Mouse (Mus musculus) thymus, adult 18-20 months (tissue): Measurements from ENCODE around the gene Cmc1.
A peak's percentile ranks its signal among the peaks of the same experiment; 100 is the strongest.

Experiments
- DNase-seq, 2 experiments: peaks; one replicate each; pipeline ENCODE4 v3.0.0; 2022; ENCODE audit warnings: mixed read lengths in 2 of 2

Cmc1 gene

DNA sequence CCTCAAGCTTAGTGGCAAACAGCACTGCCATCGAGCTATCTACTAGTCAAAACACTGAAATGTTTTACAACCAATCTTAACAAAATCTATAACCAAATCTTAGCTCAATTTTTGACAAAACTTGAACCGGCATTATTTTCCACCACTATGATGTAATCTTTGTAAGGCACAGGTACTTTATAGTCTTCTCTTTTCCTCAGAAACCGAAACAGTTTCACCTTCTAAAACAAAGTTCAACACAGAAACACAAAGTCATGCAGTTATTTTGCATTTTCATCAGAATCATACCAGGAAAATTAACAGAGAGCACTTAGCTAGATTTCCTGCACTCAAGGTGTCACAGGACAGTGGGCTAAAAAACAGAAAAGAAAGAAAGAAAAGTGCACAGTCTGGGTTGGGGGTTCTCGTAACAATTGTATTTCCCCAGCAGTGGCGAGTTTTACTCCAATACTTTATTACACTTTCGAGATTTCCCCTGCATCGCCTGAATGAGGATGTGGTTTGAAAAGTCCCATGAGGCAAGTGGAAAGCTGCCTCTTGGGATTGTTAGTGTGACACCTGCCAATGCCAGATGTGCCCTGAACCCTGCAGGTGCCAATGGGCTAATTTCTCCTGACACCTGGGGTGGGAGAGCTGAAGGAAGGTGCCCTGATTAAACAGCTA, 40.1 kb downstream of the Cmc1 start:
- peak; percentile 1 to 7 for DNase-seq

DNA sequence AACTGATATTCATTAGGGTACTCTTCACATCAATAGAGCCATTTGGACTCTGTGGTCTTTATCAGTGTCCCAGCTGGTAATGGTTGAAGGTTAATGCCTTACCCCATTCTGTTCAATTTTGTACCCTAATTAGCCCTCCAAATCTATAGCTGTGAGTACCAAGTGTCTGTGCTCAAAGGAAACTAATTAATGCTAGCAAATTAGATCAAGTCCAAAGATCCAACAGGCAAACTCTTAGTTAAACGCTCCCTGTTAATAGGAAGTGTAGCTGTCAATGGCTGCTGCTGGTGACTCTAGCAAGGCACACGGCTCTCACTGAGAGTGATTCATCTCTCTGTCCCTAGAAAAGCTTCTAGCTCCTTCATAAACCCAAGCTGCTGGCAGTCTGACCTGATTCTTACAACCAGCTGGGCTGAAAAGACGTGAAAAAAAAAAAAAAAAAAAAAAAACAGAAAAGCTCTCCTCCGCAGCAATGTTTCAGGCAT, 41.4 kb downstream of the Cmc1 start:
- DNase-seq, result no peak

DNA sequence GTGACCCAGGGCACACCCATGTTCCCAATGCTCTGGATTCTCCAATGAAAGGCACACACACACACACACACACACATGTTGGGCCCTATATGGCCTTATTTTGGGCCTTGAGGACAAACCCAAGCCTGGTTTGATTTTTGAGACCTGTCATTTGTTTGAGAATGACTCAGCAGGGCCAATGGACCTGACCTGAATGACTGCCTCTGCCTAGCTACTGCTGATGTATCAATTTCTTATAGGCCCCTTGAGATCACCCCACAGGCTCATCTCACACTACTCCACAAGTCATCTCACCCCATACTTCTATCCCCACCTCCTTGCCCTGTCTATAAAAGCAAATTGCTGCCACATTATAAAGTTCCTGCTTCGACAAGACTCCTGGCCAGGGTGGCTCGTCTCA, 48.2 kb downstream of the Cmc1 start:
- DNase-seq, result no peak

DNA sequence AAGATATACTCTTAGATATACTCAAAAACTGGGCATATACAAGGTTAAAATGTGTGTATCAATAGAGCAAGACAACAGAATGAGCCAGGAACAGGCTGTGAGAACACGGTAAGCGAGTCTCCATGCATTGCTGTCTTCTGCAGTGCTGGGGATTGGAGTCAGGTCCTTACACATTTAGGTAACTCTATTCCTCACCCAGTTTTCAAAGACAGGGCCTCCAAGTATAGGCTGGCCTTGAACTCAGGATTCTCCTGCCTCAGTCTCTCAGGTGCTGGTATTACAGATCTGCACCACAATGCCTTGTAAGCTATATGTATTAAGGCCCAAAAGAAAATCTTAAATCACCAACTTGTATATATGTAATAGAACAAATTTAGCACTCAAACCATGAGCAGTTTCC, 49.5 kb downstream of the Cmc1 start:
- no peak for DNase-seq

DNA sequence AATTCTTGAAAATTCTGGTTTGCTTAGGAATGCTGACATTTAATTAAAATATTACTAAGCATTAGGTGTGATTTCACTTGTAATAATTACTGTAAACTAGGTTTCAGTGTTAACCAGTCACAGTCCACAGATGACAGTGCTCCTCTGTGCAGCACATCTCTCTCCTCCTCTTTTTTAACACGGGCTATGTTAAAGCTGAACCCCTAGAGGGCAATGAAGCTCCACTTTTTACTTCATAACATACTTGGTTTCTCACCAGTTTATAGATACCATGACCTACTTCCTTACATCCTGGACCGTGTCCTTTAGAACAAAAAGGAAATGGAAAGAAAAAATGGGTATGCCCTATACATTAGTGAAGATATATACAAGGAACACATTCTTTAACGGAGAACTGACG, 50.6 kb downstream of the Cmc1 start:
- DNase-seq, result no peak

DNA sequence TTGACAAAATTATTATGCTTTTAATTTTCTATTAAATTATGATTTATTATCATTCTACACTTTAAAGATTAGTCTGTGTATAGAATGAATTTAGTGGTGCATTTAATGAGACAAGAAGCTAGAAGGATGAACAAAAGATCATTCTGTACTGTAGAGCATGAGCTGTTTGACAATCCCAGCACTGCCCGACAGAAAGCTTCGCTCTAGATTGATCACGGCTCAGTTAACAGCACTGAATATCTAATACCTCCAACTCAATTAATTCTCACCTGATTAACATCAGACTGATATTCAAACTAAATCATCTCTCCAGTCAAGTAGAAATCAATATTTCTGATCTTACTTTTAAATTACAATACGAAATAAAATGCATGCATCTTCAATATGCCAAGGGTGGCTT, 66.1 kb downstream of the Cmc1 start:
- DNase-seq, result no peak

DNA sequence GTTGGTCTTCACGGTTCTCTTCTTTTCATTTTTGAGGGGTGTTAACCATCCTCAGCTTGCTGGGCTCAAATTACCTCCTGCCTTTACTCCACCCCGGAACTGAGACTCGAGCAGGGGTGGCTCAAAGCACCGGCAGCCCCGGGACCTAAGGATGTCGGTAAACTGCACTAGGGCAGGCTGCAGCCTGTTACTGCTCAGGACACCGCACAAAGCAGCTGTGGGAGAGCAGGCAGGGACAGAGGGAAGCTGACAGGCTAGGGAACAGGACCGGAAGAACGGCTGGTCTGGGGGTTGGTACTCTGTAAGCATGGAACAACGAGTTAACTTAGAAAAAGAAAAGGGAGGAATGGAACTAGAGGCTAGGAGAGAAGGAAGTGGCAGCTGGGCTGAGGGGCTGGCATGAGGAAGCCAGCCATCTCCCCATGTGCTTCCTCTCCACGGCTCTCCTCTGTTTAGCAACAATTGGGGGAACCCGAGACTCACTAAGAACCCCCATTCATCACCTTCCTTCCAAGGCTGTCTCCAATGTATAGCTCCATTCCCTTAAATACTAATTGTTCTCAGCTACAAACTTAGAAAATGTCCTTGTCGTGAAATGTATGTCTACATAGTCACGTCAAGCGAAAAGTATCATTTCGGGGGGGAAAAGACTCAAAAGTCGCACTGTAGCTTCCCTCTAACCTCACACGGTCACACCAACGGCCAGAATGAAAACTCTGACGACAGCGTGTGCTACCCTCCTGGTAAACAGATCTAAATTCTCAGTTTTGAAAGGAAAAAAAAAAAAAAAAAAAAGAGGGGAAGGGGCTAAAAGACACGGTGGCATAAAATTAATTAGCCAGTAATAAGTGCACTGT, 67.2 kb downstream of the Cmc1 start:
- DNase-seq, result peak in 1 of 2 experiments; percentile 5

DNA sequence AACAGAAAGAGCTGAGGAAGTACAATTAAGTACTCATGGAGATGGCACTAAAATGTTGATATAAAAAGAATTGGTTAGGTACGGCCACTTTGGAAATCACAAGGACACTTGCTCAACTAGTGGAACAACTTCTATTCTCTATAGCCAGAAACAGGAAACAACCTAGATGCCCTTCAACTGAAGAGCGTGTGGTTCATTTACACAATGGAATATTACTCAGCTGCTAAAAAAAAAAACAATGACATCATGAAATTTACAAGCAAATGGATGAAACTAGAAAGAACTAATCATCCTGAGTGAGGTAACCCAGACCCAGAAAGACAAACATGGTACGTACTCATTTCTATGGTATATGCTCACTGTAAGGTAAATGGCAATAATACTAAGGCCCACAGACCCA, 76.6 kb downstream of the Cmc1 start:
- no peak for DNase-seq

DNA sequence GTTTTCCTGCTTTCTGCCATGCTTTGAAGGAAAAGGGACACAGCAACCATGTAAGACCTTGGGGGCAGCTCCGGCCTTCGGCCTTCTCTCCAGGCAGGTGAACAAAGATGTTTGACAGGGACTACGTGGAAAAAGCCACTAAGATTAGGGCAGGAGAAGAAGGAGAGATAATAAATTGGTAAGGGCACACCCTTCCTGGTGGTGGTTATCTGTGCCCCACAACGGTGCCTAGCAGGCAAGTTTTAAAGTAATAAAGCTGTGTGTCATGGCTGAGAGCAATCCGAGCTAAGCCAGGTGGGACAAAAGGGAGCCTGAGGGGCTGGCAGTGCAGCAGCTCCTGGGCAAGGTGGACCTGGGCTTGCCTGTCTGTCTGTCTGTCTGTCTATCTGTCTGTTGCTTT, 77.9 kb downstream of the Cmc1 start:
- no peak for DNase-seq

DNA sequence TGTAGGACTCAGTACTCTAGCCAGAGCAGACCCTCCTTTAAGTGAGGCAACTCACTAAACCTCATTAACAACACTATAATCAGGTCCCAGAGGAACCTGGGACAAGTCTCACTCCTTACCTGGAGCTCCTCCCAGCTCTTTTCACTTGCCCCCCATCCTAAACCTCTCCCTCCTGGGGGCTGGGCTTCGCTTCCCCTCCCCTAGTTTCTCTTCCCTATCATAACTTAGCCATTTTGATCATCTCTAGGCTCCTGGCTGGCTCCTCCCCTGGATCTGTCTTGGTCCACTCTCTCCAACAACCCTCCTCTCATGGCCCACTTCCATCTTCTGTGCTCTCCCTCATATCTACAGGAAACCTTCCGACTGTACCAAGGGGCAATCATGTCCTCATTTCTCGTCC, 78.6 kb downstream of the Cmc1 start:
- no peak for DNase-seq

DNA sequence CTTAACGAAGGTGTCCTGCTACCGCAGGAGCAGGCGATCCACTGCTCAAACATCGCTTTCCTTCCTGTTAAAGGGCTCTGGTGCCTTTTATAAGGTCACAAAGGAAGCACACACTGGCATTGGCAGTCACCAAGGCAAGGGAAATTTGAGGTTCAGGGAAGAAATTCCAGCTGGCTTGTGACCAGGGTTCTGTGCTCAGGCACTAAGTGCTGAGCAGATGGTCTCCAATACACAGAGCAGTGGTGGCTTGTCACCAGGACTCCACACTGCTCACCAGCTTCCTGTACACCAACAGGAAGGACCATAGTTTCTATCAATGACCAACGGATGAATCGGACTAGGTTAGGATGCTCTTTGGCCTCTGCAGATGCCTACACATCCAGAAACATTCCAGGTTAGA, 79.5 kb downstream of the Cmc1 start:
- no peak for DNase-seq

DNA sequence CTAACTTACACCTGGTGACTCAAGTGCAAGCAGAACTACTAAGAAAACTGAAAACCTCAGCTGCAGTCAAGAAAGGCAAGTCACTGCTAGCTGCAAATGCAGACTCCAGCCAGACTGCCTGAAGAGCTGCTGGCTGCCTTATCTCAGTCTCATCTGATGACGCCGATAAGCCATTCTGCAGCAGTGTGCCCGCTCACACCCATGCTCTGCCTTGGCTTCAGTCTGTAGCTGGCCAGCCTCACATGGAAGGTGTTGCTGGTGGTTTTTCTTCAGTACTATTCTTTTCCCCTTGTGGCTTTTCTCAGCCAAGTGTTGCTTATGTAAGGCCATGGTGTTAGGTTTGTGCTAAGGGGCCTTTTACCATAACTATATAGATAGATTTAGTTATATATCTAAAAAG, 90.9 kb downstream of the Cmc1 start:
- no peak for DNase-seq

DNA sequence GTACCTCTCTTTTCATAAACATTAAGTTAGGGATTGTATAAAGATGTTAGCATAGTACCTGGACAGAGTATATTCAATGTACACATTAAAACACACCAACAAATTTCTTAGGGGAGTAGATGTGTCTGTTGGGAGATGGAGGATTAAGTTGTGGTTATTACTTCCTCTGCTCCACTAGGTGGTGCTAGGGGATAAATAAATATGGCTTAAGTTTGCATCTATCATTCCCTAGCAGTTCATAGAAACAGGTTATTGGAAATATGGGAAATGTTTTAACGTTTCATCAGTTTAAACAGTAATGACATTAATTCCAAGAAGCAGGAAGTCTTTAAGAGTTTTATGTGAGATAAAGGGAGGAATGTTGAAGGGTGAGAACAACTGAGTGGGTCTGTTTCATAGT, 96.7 kb downstream of the Cmc1 start:
- no peak for DNase-seq

DNA sequence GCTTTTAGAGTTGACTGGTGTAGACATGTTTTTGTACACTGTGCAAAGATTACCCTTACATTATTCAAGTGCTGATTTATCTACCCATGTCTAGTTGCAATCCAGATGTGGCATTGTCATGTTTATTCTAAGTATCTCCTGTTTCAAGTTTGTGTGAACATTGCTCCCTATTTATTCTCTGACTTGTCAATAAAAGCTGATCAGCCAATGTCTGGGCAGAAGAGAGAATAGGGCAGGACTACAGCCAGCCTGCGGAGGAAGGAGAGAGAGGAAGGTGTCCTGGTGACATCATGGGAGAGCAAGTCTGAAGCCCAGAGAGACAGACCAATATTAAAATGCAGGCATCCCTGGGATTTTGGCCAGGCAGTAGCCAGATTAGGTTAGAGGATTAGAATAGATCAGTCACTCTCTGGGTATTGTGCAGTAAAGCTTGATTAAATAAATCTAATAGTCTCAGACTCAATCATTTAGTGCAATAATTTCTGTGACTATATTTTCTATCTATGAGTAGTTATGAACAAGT, 104.9 kb downstream of the Cmc1 start:
- DNase-seq, result no peak

DNA sequence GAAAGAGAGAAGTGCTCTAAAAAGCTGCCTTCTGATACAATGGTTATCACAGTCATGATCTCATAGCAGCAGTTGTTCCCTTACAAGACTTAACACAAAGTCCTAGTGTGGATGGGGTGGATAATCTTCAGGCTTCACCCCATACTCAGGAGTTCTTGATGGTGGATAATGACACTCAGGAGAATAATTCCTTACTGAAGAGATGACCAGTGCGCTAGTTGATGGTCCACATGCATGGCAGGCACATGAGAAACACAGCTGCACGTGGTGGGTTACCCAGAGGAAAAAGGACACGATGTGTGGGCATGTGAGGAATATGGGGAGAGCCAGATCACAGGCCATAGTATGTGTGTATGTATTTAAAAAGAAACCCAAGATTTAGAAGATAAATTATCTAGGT, 106.4 kb downstream of the Cmc1 start:
- no peak for DNase-seq

DNA sequence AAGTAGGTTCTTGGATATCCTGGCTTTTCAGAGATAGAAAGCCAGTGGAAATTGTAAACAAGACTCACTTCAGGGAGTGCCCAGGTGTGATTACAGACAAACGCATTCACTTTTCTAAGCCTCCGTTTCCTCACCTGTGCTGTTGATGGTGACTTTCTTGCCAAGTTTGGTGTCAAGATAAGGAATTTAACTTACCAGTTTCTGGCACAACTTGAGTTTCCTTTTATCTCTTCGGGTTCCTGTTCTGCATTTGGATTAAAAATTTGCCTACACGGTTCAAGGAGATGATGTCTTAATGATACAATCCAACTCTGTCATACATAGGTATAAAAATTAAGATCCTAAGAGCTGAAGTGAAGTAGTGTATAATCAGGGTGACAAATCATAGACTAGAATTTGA, 107.2 kb downstream of the Cmc1 start:
- DNase-seq, result no peak

DNA sequence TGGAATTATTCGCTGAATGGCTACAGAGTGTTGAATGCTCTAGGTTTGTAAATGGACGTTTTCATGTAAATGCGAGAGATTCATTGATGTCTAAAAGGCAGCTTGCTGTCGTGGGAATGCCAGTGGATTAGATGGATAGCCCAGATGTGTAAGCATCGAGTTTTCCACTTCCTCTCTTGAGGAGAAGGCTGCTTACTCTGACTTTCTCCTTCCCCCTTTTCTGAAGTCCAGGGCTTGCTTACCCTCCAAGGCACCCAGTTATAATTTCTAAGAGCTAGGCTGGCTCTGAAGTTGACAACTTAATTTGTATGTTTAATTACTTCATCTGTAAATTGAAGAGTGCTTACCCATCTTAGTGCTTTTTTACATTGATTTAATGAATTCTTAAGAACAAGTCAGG, 108.3 kb downstream of the Cmc1 start:
- no peak for DNase-seq

DNA sequence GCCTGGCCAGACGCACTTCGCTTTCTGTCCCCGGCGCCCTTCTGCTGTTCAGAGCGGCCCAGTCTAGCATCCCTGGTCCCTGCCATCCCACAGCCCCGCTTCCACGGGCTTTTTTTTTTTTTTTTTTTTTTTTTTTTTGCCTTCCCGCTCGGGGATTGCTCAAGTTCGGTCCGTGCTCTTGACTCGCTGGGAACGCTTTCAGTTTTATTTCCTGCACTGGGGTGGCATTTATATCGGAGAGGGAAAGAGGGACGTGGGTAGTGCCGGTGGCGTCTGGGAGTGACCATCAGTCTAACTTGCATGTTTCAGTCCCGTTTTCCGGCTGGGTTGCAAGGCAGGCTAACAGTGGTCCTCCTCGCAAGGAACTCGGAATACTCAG, 109.0 kb downstream of the Cmc1 start:
- peak in 1 of 2 experiments; percentile 36 for DNase-seq

DNA sequence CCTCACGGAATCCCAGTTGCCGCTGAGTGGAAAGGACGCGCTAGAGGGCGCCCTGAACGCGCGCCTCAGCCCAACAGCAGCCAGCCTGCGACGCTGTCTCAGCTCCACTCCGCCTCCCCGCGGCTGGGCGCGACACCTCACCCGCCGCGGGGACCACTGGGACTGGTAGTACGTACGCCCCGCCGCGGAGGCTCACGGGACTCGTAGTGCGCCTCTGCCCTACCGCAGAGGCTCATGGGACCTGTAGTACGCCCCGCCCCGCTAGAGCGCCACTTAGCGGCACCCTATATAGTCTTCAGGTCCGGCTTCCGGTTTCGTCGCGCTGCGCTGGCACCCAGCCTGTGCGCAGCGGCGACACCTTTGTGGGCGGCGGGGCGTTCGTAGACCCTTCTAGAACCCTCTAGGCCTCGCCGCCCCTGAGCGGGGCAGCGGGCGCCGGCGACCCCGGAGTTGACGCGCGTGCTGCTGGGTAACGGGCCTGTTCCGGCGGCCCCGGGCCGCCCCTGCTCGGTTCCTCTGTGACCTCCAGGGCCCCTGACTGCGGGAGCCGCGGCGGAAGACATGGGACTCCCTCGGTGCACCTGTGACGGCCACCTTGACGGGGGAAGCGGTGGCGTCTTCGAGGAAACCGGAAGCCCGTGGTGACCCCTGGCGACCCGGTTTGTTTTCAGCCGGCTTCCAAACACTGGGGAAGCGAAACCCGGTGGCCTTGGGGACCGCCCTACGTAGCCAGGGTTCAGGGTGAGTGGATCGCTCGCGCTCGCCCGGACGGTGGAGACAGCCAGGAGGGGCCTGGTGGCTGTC, 109.6 kb downstream of the Cmc1 start, which contains the start of gene Azi2:
TSS of gene Azi2 (plus strand) at position 282 of the 804 bp plus-strand sequence.
- peak; percentile 96 to 97 for DNase-seq

DNA sequence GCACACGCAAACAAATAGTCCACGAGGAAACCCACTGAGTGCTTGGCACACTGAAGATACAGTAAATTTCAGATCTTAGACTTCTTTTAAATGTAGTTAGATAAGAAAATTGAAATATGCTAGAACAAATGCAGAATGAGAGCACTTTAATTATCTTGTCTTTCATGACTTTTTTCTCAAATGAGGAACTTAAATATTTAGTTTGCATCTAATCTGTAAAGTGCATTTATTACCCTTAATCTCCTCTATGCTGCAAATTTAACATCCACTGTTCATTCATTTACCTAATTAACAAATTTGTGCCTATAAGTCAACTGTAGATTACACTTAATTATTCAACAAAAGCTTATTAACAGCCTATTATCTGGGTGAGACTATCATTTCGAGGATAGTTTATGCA, 115.0 kb downstream of the Cmc1 start:
- no peak for DNase-seq

DNA sequence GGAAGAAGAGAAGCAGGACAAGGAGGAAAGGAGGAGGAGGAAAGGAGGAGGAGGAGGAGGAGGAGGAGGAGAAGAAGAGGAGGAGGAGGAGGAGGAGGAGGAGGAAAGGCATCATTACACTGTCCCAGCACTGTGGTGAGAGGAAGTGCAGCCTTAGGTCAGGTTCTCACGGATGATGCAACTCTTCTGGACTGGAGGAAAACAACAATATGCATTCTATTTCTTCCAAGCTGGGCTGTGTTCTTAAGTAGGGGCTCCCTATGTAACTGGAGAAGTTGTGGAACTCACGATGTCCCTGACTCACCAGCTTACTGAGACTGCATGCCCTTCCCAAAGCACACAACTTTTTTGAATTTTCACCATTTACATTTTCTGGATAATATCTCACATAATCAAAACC, 118.3 kb downstream of the Cmc1 start:
- no peak for DNase-seq

DNA sequence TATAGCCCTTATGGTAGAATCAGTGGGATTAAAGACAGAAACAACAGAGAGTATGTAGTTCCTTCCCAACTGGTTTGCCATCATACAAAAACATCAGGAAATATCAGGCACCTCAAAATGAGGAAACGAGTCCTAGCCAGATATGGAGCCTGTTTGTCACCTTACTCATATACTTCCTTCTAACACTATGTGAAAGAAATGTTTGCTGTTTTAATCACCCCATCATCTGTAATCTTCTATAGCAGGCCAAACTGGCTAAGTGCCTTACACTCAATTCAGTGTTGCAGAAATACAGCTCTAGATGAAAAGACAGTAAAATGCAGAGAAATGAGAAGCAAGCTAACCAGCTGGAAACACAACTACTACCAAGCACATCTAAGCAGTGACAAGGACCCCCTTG, 119.7 kb downstream of the Cmc1 start:
- DNase-seq, result no peak

DNA sequence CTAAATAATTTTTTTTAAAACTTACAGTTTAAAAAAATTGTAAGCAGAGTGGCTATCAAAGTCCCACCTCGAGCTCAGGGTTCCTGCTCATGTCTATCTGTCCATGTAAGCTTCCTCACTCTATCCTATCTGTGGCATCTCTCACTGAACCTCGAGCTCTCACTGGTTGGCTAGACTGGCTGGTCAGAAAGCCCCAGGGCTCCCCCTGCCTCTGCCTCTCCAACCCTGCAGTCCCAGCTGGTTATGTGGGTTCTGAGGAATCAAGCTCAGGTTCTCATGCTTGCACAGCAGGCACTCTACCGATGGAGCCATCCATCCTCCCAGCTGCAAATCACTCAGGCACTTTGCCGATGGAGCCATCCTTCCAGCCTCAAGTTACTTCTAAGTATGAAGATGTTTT, 120.5 kb downstream of the Cmc1 start:
- no peak for DNase-seq
